Mouse (Mus musculus): ENCODE data around the gene Pcp2. TPM values are rescaled to one million over a fixed set of nuclear protein-coding genes. Genes with fewer than 3 reads are reported as not detected.

The Pcp2 gene
- polyA plus RNA-seq, 1 experiment from 2014 or later, result not detected

DNA sequence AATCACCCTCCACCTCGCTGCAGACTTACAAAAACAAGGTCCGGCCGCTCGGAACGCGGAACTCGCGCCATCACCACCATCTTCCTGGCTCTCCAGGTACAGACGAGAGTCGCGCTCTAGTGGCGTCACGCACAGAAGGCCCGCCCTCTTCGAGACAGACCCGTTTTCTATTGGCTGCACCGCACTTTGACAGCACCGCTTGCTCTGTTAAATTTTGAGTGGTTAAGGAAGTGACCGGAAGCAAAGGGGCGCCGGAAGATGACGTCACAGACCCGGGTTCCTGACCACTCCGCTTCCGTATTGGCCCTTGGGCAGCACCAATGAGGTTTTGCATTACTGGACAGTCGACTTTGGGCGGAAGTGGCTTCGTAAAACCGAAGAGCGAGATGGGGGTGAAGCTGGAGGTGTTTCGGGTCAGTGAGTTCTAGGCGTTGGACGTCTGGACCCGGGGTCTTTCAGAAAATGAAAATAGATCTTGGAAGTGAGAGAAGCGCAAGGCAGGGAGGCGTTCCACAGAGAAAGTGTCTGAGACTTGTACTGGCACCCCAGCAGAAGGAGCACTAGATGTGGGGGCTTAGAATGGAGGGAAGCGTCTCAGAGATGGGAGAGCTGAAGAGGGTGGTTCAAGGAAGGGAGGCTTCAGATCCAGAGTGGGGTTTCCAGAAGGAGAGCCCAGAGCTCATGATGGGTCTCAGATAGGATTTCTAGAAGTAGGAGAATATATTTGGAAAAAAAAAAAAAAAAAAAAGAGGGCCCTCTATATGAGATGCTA lies 4.0 kb downstream of the Pcp2 start, which contains the start of the genes Xab2 and Pet100:
TSS of gene Xab2 (minus strand) at position 118 of the 772 bp plus-strand sequence.
TSS of gene Pet100 (plus strand) at position 350 of the 772 bp plus-strand sequence.
- Histone ChIP-seq H3K4me2 (peak within 1 kb of the TSS; percentile 84), H3K27me3 (replicated peaks) (no peaks in the 10 kb centered on the region), H3K4me1 (replicated peaks) (peaks cover 17% of the 10 kb centered on the region), H3K9me3 (replicated peaks) (no peaks in the 10 kb centered on the region), H3K4me3 (peak within 1 kb of the TSS; percentile 94), H3K36me3 (peaks cover 24% of the 10 kb centered on the region), H3K27ac (ENCODE audit: poor library complexity, severe bottlenecking) (no peak within 1 kb of the TSS), H3K9ac (peak within 1 kb of the TSS; percentile 93)
- WGBS, result under 1% methylated on average over 37 of the region's 37 CpGs
- ATAC-seq (ENCODE audit: insufficient number of reproducible peaks, low FRiP score), result peak; percentile 98

GRCm38 (mm10) chr8:3609816-3610150 lies 15.6 kb downstream of the Pcp2 start:
- Histone ChIP-seq H3K36me3 (peaks cover 71% of the 10 kb centered on the region), H3K9me3 (replicated peaks) (no peaks in the 10 kb centered on the region), H3K4me3 (no peak overlapping the region), H3K4me1 (replicated peaks) (peaks cover 21% of the 10 kb centered on the region; the same call in 1 of the 2 replicates), H3K27ac (ENCODE audit: poor library complexity, severe bottlenecking) (no peak overlapping the region), H3K27me3 (replicated peaks) (no peaks in the 10 kb centered on the region), H3K4me2 (no peak overlapping the region), H3K9ac (no peak overlapping the region)
- 88% methylated on average over 6 of the region's 6 CpGs for WGBS
- no peak for ATAC-seq (ENCODE audit: insufficient number of reproducible peaks, low FRiP score)

DNA sequence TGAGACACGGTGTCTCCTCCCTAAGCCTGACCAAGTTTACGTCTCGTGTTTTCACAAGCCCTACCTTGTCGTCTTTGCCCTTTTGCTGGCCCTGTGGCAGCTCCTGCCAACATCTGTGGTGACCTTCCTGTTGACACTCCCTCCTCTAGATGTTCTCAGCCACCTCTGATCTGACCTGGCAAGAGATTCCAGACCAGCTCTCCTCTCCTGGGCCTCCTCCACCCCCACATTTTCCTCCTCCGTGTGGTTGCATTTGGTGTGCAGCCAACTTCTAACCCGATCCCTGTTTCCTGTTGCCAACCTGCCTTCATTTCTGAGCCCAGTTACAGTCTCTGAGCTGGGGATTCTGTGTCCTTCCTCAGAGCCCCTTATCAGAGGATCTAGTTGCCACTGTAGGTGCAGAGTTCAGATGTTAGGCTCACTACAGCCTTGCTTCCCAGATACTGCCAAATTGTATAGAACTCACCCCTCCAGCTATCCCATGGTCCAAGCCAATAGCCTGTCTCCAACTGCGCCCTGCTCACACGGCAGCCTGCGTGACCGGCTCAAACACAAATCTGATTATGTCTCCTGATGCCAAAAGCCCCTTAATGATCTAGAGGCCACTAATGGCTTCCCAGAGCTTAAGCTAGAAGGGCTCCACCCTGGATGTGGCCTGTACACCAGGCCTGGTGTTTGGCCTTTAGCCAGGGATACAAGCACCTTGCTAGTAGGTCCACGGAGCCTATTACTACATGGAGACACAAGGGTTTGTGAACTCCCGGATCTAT lies 16.1 kb downstream of the Pcp2 start:
- 74% methylated on average over 12 of the region's 12 CpGs for WGBS
- Histone ChIP-seq H3K4me1 (replicated peaks) (peaks cover 21% of the 10 kb centered on the region; the same call in 1 of the 2 replicates), H3K9me3 (replicated peaks) (no peaks in the 10 kb centered on the region), H3K27me3 (replicated peaks) (no peaks in the 10 kb centered on the region), H3K4me2 (no peak overlapping the region), H3K9ac (no peak overlapping the region), H3K4me3 (no peak overlapping the region), H3K36me3 (peaks cover 65% of the 10 kb centered on the region), H3K27ac (ENCODE audit: poor library complexity, severe bottlenecking) (no peak overlapping the region)
- peak; percentile 20; the same call in 1 of the 2 replicates for ATAC-seq (ENCODE audit: insufficient number of reproducible peaks, low FRiP score)

DNA sequence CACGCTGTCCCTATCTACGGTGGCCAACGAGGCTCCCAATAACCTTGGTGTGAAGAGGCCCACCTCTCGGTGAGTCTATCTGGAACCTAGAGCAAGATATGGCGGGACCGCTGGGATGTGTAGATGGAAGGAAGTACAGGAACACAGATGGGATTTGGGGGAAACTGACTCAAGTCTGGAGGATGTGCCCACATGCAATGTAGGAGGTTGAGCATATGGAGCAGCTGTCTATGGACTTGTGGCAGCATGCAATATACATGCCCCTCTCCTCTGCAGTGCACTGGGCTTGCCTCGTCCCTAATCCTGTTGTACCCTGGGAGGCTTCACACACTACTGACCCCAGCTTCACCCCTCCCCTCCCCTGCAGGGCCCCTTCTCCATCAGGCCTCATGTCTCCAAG lies 17.5 kb downstream of the Pcp2 start:
- H3K4me3 ChIP-seq, result no peak overlapping the region
- no peak overlapping the region for H3K27ac ChIP-seq (ENCODE audit: poor library complexity, severe bottlenecking)
- ATAC-seq (ENCODE audit: insufficient number of reproducible peaks, low FRiP score), result no peak
- H3K4me2 ChIP-seq, result no peak overlapping the region
- peaks cover 21% of the 10 kb centered on the region; the same call in 1 of the 2 replicates for H3K4me1 ChIP-seq (replicated peaks)
- peaks cover 51% of the 10 kb centered on the region for H3K36me3 ChIP-seq
- WGBS, result 87% methylated on average over 7 of the region's 7 CpGs
- no peaks in the 10 kb centered on the region for H3K27me3 ChIP-seq (replicated peaks)
- no peaks in the 10 kb centered on the region for H3K9me3 ChIP-seq (replicated peaks)
- H3K9ac ChIP-seq, result no peak overlapping the region

GRCm38 (mm10) chr8:3606593-3606992 lies 18.8 kb downstream of the Pcp2 start:
- Histone ChIP-seq H3K36me3 (peaks cover 39% of the 10 kb centered on the region), H3K9ac (no peak overlapping the region), H3K9me3 (replicated peaks) (no peaks in the 10 kb centered on the region), H3K4me1 (replicated peaks) (peaks cover 21% of the 10 kb centered on the region; the same call in 1 of the 2 replicates), H3K4me2 (no peak overlapping the region), H3K27ac (ENCODE audit: poor library complexity, severe bottlenecking) (no peak overlapping the region), H3K27me3 (replicated peaks) (no peaks in the 10 kb centered on the region), H3K4me3 (no peak overlapping the region)
- peak; percentile 63 for ATAC-seq (ENCODE audit: insufficient number of reproducible peaks, low FRiP score)
- 62% methylated on average over 16 of the region's 16 CpGs for WGBS

DNA sequence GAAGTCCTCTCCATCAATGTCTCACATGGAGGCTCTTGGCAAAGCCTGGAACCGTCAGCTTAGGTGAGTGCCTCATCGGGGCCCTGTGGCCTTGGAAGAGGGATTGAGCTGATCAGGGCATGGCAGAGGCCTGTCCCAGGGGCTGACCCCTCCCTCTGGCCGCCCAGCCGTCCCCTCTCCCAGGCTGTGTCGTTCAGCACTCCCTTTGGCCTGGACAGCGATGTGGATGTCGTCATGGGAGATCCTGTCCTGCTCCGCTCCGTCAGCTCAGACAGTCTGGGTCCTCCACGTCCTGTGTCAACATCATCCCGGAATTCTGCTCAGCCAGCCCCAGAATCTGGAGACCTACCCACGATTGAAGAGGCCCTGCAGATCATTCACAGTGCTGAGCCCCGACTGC lies 21.9 kb downstream of the Pcp2 start:
- 0 out of 2 replicates have a peak, but pooled peaks cover 7% of the 10 kb centered on the region for H3K36me3 ChIP-seq
- H3K9me3 ChIP-seq (replicated peaks), result no peaks in the 10 kb centered on the region
- no peak overlapping the region for H3K27ac ChIP-seq (ENCODE audit: poor library complexity, severe bottlenecking)
- H3K4me3 ChIP-seq, result no peak overlapping the region
- no peak overlapping the region for H3K9ac ChIP-seq
- H3K27me3 ChIP-seq (replicated peaks), result no peaks in the 10 kb centered on the region
- peaks cover 11% of the 10 kb centered on the region; the same call in 1 of the 2 replicates for H3K4me1 ChIP-seq (replicated peaks)
- no peak for ATAC-seq (ENCODE audit: insufficient number of reproducible peaks, low FRiP score)
- no peak overlapping the region for H3K4me2 ChIP-seq
- 66% methylated on average over 13 of the region's 13 CpGs for WGBS

GRCm38 (mm10) chr8:3600401-3600800 lies 24.9 kb downstream of the Pcp2 start:
- Histone ChIP-seq H3K4me1 (replicated peaks) (no peaks in the 10 kb centered on the region), H3K9me3 (replicated peaks) (no peaks in the 10 kb centered on the region), H3K4me3 (no peak overlapping the region), H3K36me3 (no peaks in the 10 kb centered on the region), H3K27ac (ENCODE audit: poor library complexity, severe bottlenecking) (no peak overlapping the region), H3K27me3 (replicated peaks) (no peaks in the 10 kb centered on the region), H3K4me2 (no peak overlapping the region), H3K9ac (no peak overlapping the region)
- 79% methylated on average over 6 of the region's 6 CpGs for WGBS
- no peak for ATAC-seq (ENCODE audit: insufficient number of reproducible peaks, low FRiP score)

GRCm38 (mm10) chr8:3599219-3599618 lies 26.1 kb downstream of the Pcp2 start:
- H3K4me1 ChIP-seq (replicated peaks), result no peaks in the 10 kb centered on the region
- ATAC-seq (ENCODE audit: insufficient number of reproducible peaks, low FRiP score), result no peak
- H3K4me3 ChIP-seq, result no peak overlapping the region
- 69% methylated on average over 1 of the region's 1 CpGs for WGBS
- H3K27ac ChIP-seq (ENCODE audit: poor library complexity, severe bottlenecking), result no peak overlapping the region
- H3K9ac ChIP-seq, result no peak overlapping the region
- no peaks in the 10 kb centered on the region for H3K9me3 ChIP-seq (replicated peaks)
- H3K27me3 ChIP-seq (replicated peaks), result no peaks in the 10 kb centered on the region
- H3K4me2 ChIP-seq, result no peak overlapping the region
- no peaks in the 10 kb centered on the region for H3K36me3 ChIP-seq

DNA sequence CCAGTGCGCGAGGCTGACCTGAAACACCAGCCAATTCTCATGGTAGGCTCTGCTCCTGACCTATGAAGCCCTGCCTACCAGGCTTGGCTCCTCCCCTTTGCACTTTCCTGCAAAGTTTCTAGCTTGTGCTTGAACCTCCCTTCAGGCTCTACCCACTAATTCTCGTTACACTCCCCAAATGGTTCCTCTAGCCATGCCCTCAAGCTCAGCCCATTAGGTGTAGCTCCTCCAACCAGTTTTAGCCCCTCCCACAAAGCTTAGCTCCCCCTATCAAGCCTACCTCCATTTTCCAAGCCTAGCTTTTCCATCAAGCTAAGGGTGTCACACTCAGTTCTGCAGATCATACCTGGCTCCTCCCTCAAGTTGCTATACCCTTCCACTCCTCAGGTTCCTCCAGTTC lies 27.3 kb downstream of the Pcp2 start:
- Histone ChIP-seq H3K4me2 (no peak overlapping the region), H3K9ac (no peak overlapping the region), H3K27me3 (replicated peaks) (no peaks in the 10 kb centered on the region), H3K36me3 (no peaks in the 10 kb centered on the region), H3K4me3 (no peak overlapping the region), H3K27ac (ENCODE audit: poor library complexity, severe bottlenecking) (no peak overlapping the region), H3K4me1 (replicated peaks) (no peaks in the 10 kb centered on the region), H3K9me3 (replicated peaks) (no peaks in the 10 kb centered on the region)
- no peak for ATAC-seq (ENCODE audit: insufficient number of reproducible peaks, low FRiP score)
- 60% methylated on average over 3 of the region's 3 CpGs for WGBS

DNA sequence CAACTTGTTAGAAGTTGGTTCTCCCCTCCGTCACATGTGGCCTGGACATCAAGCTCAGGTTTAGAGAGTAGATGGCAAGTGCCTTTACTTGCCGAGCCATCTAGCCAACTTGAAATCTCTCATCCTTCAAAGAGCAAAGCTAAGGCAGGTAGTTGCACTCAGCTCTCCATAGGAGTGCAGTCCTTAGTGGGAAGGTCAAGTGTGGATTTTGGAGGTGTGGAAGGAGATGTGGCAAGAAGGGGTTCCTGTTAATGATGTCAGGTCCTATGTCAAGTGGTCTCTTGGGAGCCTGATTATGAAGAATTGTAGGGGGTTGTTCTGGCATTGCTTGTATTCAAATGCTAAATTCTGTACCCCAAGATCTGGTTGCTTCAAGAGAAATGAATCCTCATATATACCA lies 30.9 kb downstream of the Pcp2 start:
- no peaks in the 10 kb centered on the region for H3K9me3 ChIP-seq (replicated peaks)
- no peak for ATAC-seq (ENCODE audit: insufficient number of reproducible peaks, low FRiP score)
- H3K27me3 ChIP-seq (replicated peaks), result no peaks in the 10 kb centered on the region
- 80% methylated on average over 2 of the region's 2 CpGs for WGBS
- H3K4me2 ChIP-seq, result no peak overlapping the region
- H3K27ac ChIP-seq (ENCODE audit: poor library complexity, severe bottlenecking), result no peak overlapping the region
- no peak overlapping the region for H3K9ac ChIP-seq
- H3K4me1 ChIP-seq (replicated peaks), result no peaks in the 10 kb centered on the region
- no peak overlapping the region for H3K4me3 ChIP-seq
- H3K36me3 ChIP-seq, result no peaks in the 10 kb centered on the region

GRCm38 (mm10) chr8:3593470-3593869 lies 31.9 kb downstream of the Pcp2 start:
- 53% methylated on average over 3 of the region's 3 CpGs for WGBS
- no peak for ATAC-seq (ENCODE audit: insufficient number of reproducible peaks, low FRiP score)
- Histone ChIP-seq H3K4me3 (no peak overlapping the region), H3K4me1 (replicated peaks) (no peaks in the 10 kb centered on the region), H3K4me2 (no peak overlapping the region), H3K27me3 (replicated peaks) (peaks cover 5% of the 10 kb centered on the region; the same call in 1 of the 2 replicates), H3K9me3 (replicated peaks) (no peaks in the 10 kb centered on the region), H3K27ac (ENCODE audit: poor library complexity, severe bottlenecking) (no peak overlapping the region), H3K36me3 (no peaks in the 10 kb centered on the region), H3K9ac (no peak overlapping the region)

All from heart, embryonic 12.5 days (tissue).